Mouse (Mus musculus) cerebellum, postnatal 25 days (tissue): ENCODE results near the gene Plekha5.
"Not testable (repeated sequence)": the region's sequence is repeated elsewhere in the genome, so short reads cannot be mapped to it uniquely, and the experiment has no call there.

Source experiments
- DNase-seq, 2 experiments: peaks; one replicate each; pipeline ENCODE4 v3.0.0; 2021; ENCODE audit warnings: mixed read lengths in 2 of 2

The Plekha5 gene

GRCm38 (mm10) chr6:140580170-140580569, 156.3 kb downstream of the Plekha5 start:
- no peak for DNase-seq

- no peak for DNase-seq
Measured at GRCm38 (mm10) chr6:140586714-140587259, 162.9 kb downstream of the Plekha5 start.

- DNase-seq = no peak
Measured at GRCm38 (mm10) chr6:140591331-140591730, 167.5 kb downstream of the Plekha5 start.

GRCm38 (mm10) chr6:140592713-140593112, 168.9 kb downstream of the Plekha5 start:
- no peak for DNase-seq

- peak; percentile 72 to 77 for DNase-seq
Measured at GRCm38 (mm10) chr6:140593420-140594170, 169.7 kb downstream of the Plekha5 start.

GRCm38 (mm10) chr6:140595551-140595950, 171.7 kb downstream of the Plekha5 start:
- not testable (repeated sequence) for DNase-seq

GRCm38 (mm10) chr6:140597381-140598329, 173.8 kb downstream of the Plekha5 start:
- DNase-seq = no peak

- DNase-seq = no peak
Measured at GRCm38 (mm10) chr6:140598516-140598915, 174.7 kb downstream of the Plekha5 start.

- no peak for DNase-seq
Measured at GRCm38 (mm10) chr6:140599337-140599736, 175.5 kb downstream of the Plekha5 start.

- peak in 1 of 2 experiments; percentile 55 for DNase-seq
Measured at GRCm38 (mm10) chr6:140600671-140601070, 176.8 kb downstream of the Plekha5 start.

- DNase-seq = no peak
Measured at GRCm38 (mm10) chr6:140601175-140601574, 177.3 kb downstream of the Plekha5 start.

GRCm38 (mm10) chr6:140603228-140603944, 179.5 kb downstream of the Plekha5 start:
- DNase-seq = no peak

GRCm38 (mm10) chr6:140605173-140605572, 181.3 kb downstream of the Plekha5 start:
- DNase-seq = not testable (repeated sequence)

GRCm38 (mm10) chr6:140605732-140606131, 181.9 kb downstream of the Plekha5 start:
- no peak for DNase-seq

GRCm38 (mm10) chr6:140606534-140606933, 182.7 kb downstream of the Plekha5 start:
- DNase-seq = no peak

- no peak for DNase-seq
Measured at GRCm38 (mm10) chr6:140608666-140609065, 184.8 kb downstream of the Plekha5 start.

GRCm38 (mm10) chr6:140609533-140609932, 185.7 kb downstream of the Plekha5 start:
- DNase-seq = no peak

GRCm38 (mm10) chr6:140610117-140610516, 186.3 kb downstream of the Plekha5 start:
- no peak for DNase-seq

GRCm38 (mm10) chr6:140611282-140611681, 187.4 kb downstream of the Plekha5 start:
- no peak for DNase-seq

- DNase-seq = no peak
Measured at GRCm38 (mm10) chr6:140611893-140612473, 188.1 kb downstream of the Plekha5 start.

- no peak for DNase-seq
Measured at GRCm38 (mm10) chr6:140613822-140614221, 190.0 kb downstream of the Plekha5 start.

GRCm38 (mm10) chr6:140614711-140615110, 190.9 kb downstream of the Plekha5 start:
- DNase-seq = no peak
